Mouse (Mus musculus) CH12.LX (cell line): ENCODE measurements at regions not wholly inside any gene's neighbourhood (a gene's known extent, or its start where the extent isn't known, plus 50 kb on each side); places are given as distances from the start of the nearest gene placed in this dataset.

Experiments used
- DNase-seq: peaks from one replicate; pipeline ENCODE4 v3.0.0-alpha.2; 2013; ENCODE audit errors: extremely low read depth
- H3K27ac ChIP-seq: 2 replicates; pipeline ENCODE4 v1.5.1; 2012; ENCODE audit warnings: low read depth, mild to moderate bottlenecking, control low read depth, moderate library complexity; ENCODE audit not compliant: insufficient read depth
- H3K27me3 ChIP-seq: replicated peaks from 2 replicates; pipeline ENCODE3; 2012; ENCODE audit warnings: inconsistent platforms
- H3K36me3 ChIP-seq, 2 experiments: replicated peaks in 1 of 2; 2 replicates each; pipeline versions ENCODE3 to v1.6.1; 2012; ENCODE audit warnings: inconsistent platforms in 1 of 2, low read length in 1 of 2, mild to moderate bottlenecking in 1 of 2, mixed read lengths in 1 of 2, moderate library complexity in 1 of 2; ENCODE audit not compliant: control insufficient read depth in 1 of 2, insufficient read depth in 1 of 2
- H3K4me1 ChIP-seq, 2 experiments: 2 replicates each; pipeline ENCODE4 v1.6.1; 2012; ENCODE audit warnings: inconsistent platforms in 1 of 2, moderate library complexity in 1 of 2; ENCODE audit not compliant: insufficient read depth in 2 of 2, control insufficient read depth in 1 of 2
- H3K4me2 ChIP-seq: 2 replicates; pipeline ENCODE4 v1.6.1; 2012; ENCODE audit warnings: low read depth, mild to moderate bottlenecking, control low read depth; ENCODE audit not compliant: poor library complexity, insufficient read depth, severe bottlenecking
- H3K4me3 ChIP-seq, 3 experiments: fragments of 150-350 bp in 1 of 3; sonication (generic) in 1 of 3; replicated peaks in 1 of 3; 2 replicates each; pipeline versions ENCODE3 to v1.5.1; 2011 to 2012; ENCODE audit warnings: low read depth in 2 of 3, low read length in 2 of 3, mild to moderate bottlenecking in 2 of 3, moderate library complexity in 2 of 3, control low read depth in 1 of 3, improper control_type of control experiment in 1 of 3, inconsistent platforms in 1 of 3, mixed read lengths in 1 of 3; ENCODE audit not compliant: poor library complexity in 1 of 3
- H3K79me2 ChIP-seq: replicated peaks from 2 replicates; pipeline ENCODE4 v1.6.1; 2012; ENCODE audit warnings: mild to moderate bottlenecking, moderate library complexity; ENCODE audit not compliant: control insufficient read depth, poor library complexity, insufficient read depth, severe bottlenecking; ENCODE audit errors: extremely low read depth
- H3K9ac ChIP-seq: 2 replicates; pipeline ENCODE4 v1.6.1; 2012; ENCODE audit warnings: low read depth, mild to moderate bottlenecking, control low read depth, moderate library complexity; ENCODE audit not compliant: insufficient read depth
- H3K9me3 ChIP-seq: replicated peaks from 2 replicates; pipeline ENCODE3; 2012; ENCODE audit warnings: low read length, inconsistent platforms, mixed read lengths
- BHLHE40 ChIP-seq: IDR thresholded peaks from 2 replicates; pipeline ENCODE4 v1.6.1; 2011; ENCODE audit warnings: mild to moderate bottlenecking, low read depth, low read length, improper control_type of control experiment
- CHD1 ChIP-seq: IDR thresholded peaks from 2 replicates; pipeline ENCODE4 v1.6.1; 2012; ENCODE audit warnings: low read depth, low read length, improper control_type of control experiment, inconsistent platforms
- CHD2 ChIP-seq: IDR thresholded peaks from 2 replicates; pipeline ENCODE4 v1.6.1; 2011; ENCODE audit warnings: low read length, improper control_type of control experiment
- CTCF ChIP-seq, 2 experiments: IDR thresholded peaks in 1 of 2; conservative IDR thresholded peaks in 1 of 2; 2 replicates each; pipeline ENCODE4 v1.5.1; 2011 to 2012; ENCODE audit warnings: low read depth in 2 of 2, low read length in 2 of 2, improper control_type of control experiment in 1 of 2, inconsistent platforms in 1 of 2, mild to moderate bottlenecking in 1 of 2, moderate library complexity in 1 of 2
- ELF1 ChIP-seq: IDR thresholded peaks from 2 replicates; pipeline ENCODE4 v1.6.1; 2014; ENCODE audit warnings: low read depth, mild to moderate bottlenecking, inconsistent platforms, low read length, improper control_type of control experiment
- ETS1 ChIP-seq: conservative IDR thresholded peaks from 2 replicates; pipeline ENCODE4 v1.6.1; 2012; ENCODE audit warnings: low read depth, mild to moderate bottlenecking, inconsistent platforms, low read length, improper control_type of control experiment, moderate library complexity
- IRF4 ChIP-seq: IDR thresholded peaks from 2 replicates; pipeline ENCODE4 v1.6.1; 2014; ENCODE audit warnings: low read depth, mild to moderate bottlenecking, inconsistent platforms, low read length, improper control_type of control experiment
- JUN ChIP-seq: IDR thresholded peaks from 2 replicates; pipeline ENCODE4 v1.6.1; 2011; ENCODE audit warnings: low read depth, mild to moderate bottlenecking, low read length, improper control_type of control experiment, moderate library complexity; ENCODE audit not compliant: insufficient read depth
- JUND ChIP-seq: conservative IDR thresholded peaks from 2 replicates; pipeline ENCODE4 v1.6.1; 2011; ENCODE audit warnings: low read depth, low read length, improper control_type of control experiment
- KAT2A ChIP-seq: IDR thresholded peaks from 2 replicates; pipeline ENCODE4 v1.6.1; 2012; ENCODE audit warnings: low read length, improper control_type of control experiment, inconsistent platforms; ENCODE audit not compliant: insufficient replicate concordance
- MAX ChIP-seq: IDR thresholded peaks from 2 replicates; pipeline ENCODE4 v1.6.1; 2011; ENCODE audit warnings: low read length, improper control_type of control experiment
- MAZ ChIP-seq: IDR thresholded peaks from 2 replicates; pipeline ENCODE4 v1.6.1; 2012; ENCODE audit warnings: low read depth, mild to moderate bottlenecking, inconsistent platforms, low read length, improper control_type of control experiment, moderate library complexity
- MEF2A ChIP-seq: IDR thresholded peaks from 2 replicates; pipeline ENCODE4 v1.6.1; 2014; ENCODE audit warnings: low read depth, mild to moderate bottlenecking, inconsistent platforms, low read length, improper control_type of control experiment, borderline replicate concordance
- MXI1 ChIP-seq: IDR thresholded peaks from 2 replicates; pipeline ENCODE4 v1.6.1; 2011; ENCODE audit warnings: mild to moderate bottlenecking, low read depth, low read length, improper control_type of control experiment
- NELFE ChIP-seq: IDR thresholded peaks from 2 replicates; pipeline ENCODE4 v1.6.1; 2011; ENCODE audit warnings: low read depth, low read length, improper control_type of control experiment
- NRF1 ChIP-seq: IDR thresholded peaks from 2 replicates; pipeline ENCODE4 v1.6.1; 2014; ENCODE audit warnings: low read depth, mild to moderate bottlenecking, inconsistent platforms, low read length, improper control_type of control experiment, moderate library complexity
- PAX5 ChIP-seq: IDR thresholded peaks from 2 replicates; pipeline ENCODE4 v1.6.1; 2012; ENCODE audit warnings: low read length, inconsistent platforms, mixed read lengths
- POLR2A ChIP-seq: IDR thresholded peaks from 2 replicates; pipeline ENCODE4 v1.6.1; 2011; ENCODE audit warnings: low read depth, mild to moderate bottlenecking, improper control_type of control experiment, low read length
- SIN3A ChIP-seq: IDR thresholded peaks from 2 replicates; pipeline ENCODE4 v1.6.1; 2012; ENCODE audit warnings: low read length, improper control_type of control experiment, inconsistent platforms
- SMC3 ChIP-seq: IDR thresholded peaks from 2 replicates; pipeline ENCODE4 v1.6.1; 2011; ENCODE audit warnings: low read depth, low read length, improper control_type of control experiment
- TBP ChIP-seq: conservative IDR thresholded peaks from 2 replicates; pipeline ENCODE4 v1.6.1; 2011; ENCODE audit warnings: low read depth, low read length, improper control_type of control experiment
- USF1 ChIP-seq: IDR thresholded peaks from 2 replicates; pipeline ENCODE4 v1.6.1; 2014; ENCODE audit warnings: low read depth, mild to moderate bottlenecking, inconsistent platforms, low read length, improper control_type of control experiment
- USF2 ChIP-seq: conservative IDR thresholded peaks from 2 replicates; pipeline ENCODE4 v1.6.1; 2011; ENCODE audit warnings: low read depth, low read length, improper control_type of control experiment
- ZMIZ1 ChIP-seq: IDR thresholded peaks from 2 replicates; pipeline ENCODE4 v1.6.1; 2012; ENCODE audit warnings: low read depth, mild to moderate bottlenecking, inconsistent platforms, low read length, improper control_type of control experiment
- dilution Hi-C: fragments of 300-500 bp; cut with MboI; formaldehyde crosslinking; loops from 2 replicates; pipeline ENCODE4 v1.14.3; 2020; ENCODE audit warnings: low sequenced_read_pairs; ENCODE audit not compliant: extremely low pct_unique_long_range_greater_than_20kb, extremely low pct_ligation_motif_present
- in situ Hi-C: fragments of 300-500 bp; cut with MboI; formaldehyde crosslinking; loops from 3 replicates; pipeline ENCODE4 v1.14.3; 2019; ENCODE audit warnings: low sequenced_read_pairs, low pct_ligation_motif_present, low pct_unique_long_range_greater_than_20kb, mixed read lengths

- no peak for DNase-seq
- no peaks in the 10 kb centered on the region for H3K9me3 ChIP-seq
- H3K4me2 ChIP-seq, result no peak overlapping the region
- H3K4me3 ChIP-seq, result no peak overlapping the region
- no peaks in the 10 kb centered on the region for H3K79me2 ChIP-seq
- no peaks in the 10 kb centered on the region for H3K27me3 ChIP-seq
- no peak overlapping the region for H3K27ac ChIP-seq
- no peak for TF ChIP-seq POLR2A
- no peak for TF ChIP-seq CTCF (conservative IDR thresholded peaks at IDR 0.05 in 1 of 2, IDR thresholded peaks at IDR 0.05 in 1 of 2; ENCODE audit: low read depth in 2 of 2, low read length in 2 of 2)
- no peak for TF ChIP-seq JUND
- no peak for TF ChIP-seq KAT2A
- TF ChIP-seq MEF2A, result no peak
- TF ChIP-seq PAX5, result no peak
- no peak for TF ChIP-seq NRF1
- TF ChIP-seq TBP, result no peak
- no peak for TF ChIP-seq BHLHE40
- no peak for TF ChIP-seq SIN3A
- TF ChIP-seq IRF4, result no peak
- TF ChIP-seq MXI1, result no peak
- H3K9ac ChIP-seq, result no peak overlapping the region
- no peaks in the 10 kb centered on the region for H3K36me3 ChIP-seq
- H3K4me1 ChIP-seq, result no peaks in the 10 kb centered on the region
- dilution Hi-C loops (no loop called here), in situ Hi-C loops (no loop called here)
Measured at GRCm38 (mm10) chr13:90727816-90728215, 177.3 kb downstream of the Atp6ap1l start.

- TF ChIP-seq JUN, result no peak
- TF ChIP-seq ELF1, result no peak
- no peak for TF ChIP-seq ZMIZ1
- TF ChIP-seq MXI1, result no peak
- no peak for TF ChIP-seq TBP
- TF ChIP-seq USF2, result no peak
- no peak for TF ChIP-seq USF1
- TF ChIP-seq CHD2, result no peak
- no peak for TF ChIP-seq JUND
- no peak for TF ChIP-seq BHLHE40
- no peak for TF ChIP-seq ETS1
- no peak for TF ChIP-seq CHD1
- TF ChIP-seq SIN3A, result no peak
- no peak for TF ChIP-seq MAX
- no peak for TF ChIP-seq NELFE
- no peak for TF ChIP-seq MAZ
- TF ChIP-seq SMC3, result no peak
- no peak for TF ChIP-seq CTCF (conservative IDR thresholded peaks at IDR 0.05 in 1 of 2, IDR thresholded peaks at IDR 0.05 in 1 of 2; ENCODE audit: low read depth in 2 of 2, low read length in 2 of 2)
- no peak for TF ChIP-seq POLR2A
- TF ChIP-seq, all 38 proteins: peak for 0
- H3K4me3 ChIP-seq, result no peak overlapping the region
- H3K36me3 ChIP-seq, result no peaks in the 10 kb centered on the region
- in situ Hi-C loops, result no loop called here
- no peak overlapping the region for H3K4me2 ChIP-seq
- no peaks in the 10 kb centered on the region for H3K4me1 ChIP-seq
- no peaks in the 10 kb centered on the region for H3K27me3 ChIP-seq
- no peak overlapping the region for H3K27ac ChIP-seq
- no peak for DNase-seq
- dilution Hi-C loops, result no loop called here
- no peaks in the 10 kb centered on the region for H3K9me3 ChIP-seq
- H3K9ac ChIP-seq, result no peak overlapping the region
- H3K79me2 ChIP-seq, result no peaks in the 10 kb centered on the region
Measured at GRCm38 (mm10) chr13:90725053-90725827, 179.9 kb downstream of the Atp6ap1l start.
